Mouse (Mus musculus): Measurements from ENCODE around the gene Ttc28. TPM values are rescaled to one million over a fixed set of nuclear protein-coding genes. Genes with fewer than 3 reads are reported as not detected.
A peak's percentile ranks its signal among the peaks of the same experiment; 100 is the strongest.

Ttc28 gene
- total and polyA plus RNA-seq, 3 experiments = 1.1 to 1.8 TPM; not detected in 1

- no peak for DNase-seq (ENCODE audit: low read depth, low spot score)
- TF ChIP-seq POLR2AphosphoS5 (IDR thresholded peaks at IDR 0.05; ENCODE audit: borderline replicate concordance, low read depth, low read length) (peak; percentile 88; the same call in 1 of the 2 replicates), MYC (IDR thresholded peaks at IDR 0.05; ENCODE audit: low read depth, low read length) (no peak), CHD1 (IDR thresholded peaks at IDR 0.05; ENCODE audit: low read depth, low read length) (no peak), ZC3H11A (IDR thresholded peaks at IDR 0.05; ENCODE audit: low read depth, low read length) (no peak)
- no peaks in the 10 kb centered on the region for H3K79me2 ChIP-seq (ENCODE audit: control insufficient read depth, insufficient read depth, low read length, poor library complexity)
- peaks cover 0 to 7% of the 10 kb centered on the region in 2 experiments; a peak in 2 of 4 replicates for H3K36me3 ChIP-seq (ENCODE audit: control insufficient read depth in 1 of 2, insufficient read depth in 2 of 2, low read length in 2 of 2)
- no peaks in the 10 kb centered on the region for H3K27me3 ChIP-seq (ENCODE audit: control insufficient read depth in 1 of 2, insufficient read depth in 2 of 2, low read length in 2 of 2)
- no peaks in the 10 kb centered on the region for H3K9me3 ChIP-seq (replicated peaks; ENCODE audit: insufficient read depth, low read length)
- no peak overlapping the region for H3K27ac ChIP-seq (ENCODE audit: control insufficient read depth, low read depth, low read length)
- H3K4me3 ChIP-seq (ENCODE audit: control insufficient read depth in 1 of 2, insufficient read depth in 1 of 2, low read depth in 2 of 2, low read length in 2 of 2) = no peak overlapping the region
- peaks cover 2 to 10% of the 10 kb centered on the region in 2 experiments; a peak in 2 of 4 replicates for H3K4me1 ChIP-seq (ENCODE audit: control insufficient read depth in 1 of 2, insufficient read depth in 2 of 2, low read length in 2 of 2)
- H3K9ac ChIP-seq (ENCODE audit: control insufficient read depth, low read depth, low read length, poor library complexity, severe bottlenecking) = no peak overlapping the region
Measured at GRCm38 (mm10) chr5:110906708-110907107, 27.1 kb downstream of the Ttc28 start.

GRCm38 (mm10) chr5:110908879-110909278 is 29.3 kb downstream of the Ttc28 start:
- H3K36me3 ChIP-seq (ENCODE audit: control insufficient read depth in 1 of 2, insufficient read depth in 2 of 2, low read length in 2 of 2) = peaks cover 0 to 7% of the 10 kb centered on the region in 2 experiments; a peak in 2 of 4 replicates
- no peaks in the 10 kb centered on the region for H3K27me3 ChIP-seq (ENCODE audit: control insufficient read depth in 1 of 2, insufficient read depth in 2 of 2, low read length in 2 of 2)
- peak; percentile 37 for DNase-seq (ENCODE audit: low read depth, low spot score)
- no peak overlapping the region for H3K9ac ChIP-seq (ENCODE audit: control insufficient read depth, low read depth, low read length, poor library complexity, severe bottlenecking)
- no peaks in the 10 kb centered on the region for H3K79me2 ChIP-seq (ENCODE audit: control insufficient read depth, insufficient read depth, low read length, poor library complexity)
- H3K27ac ChIP-seq (ENCODE audit: control insufficient read depth, low read depth, low read length) = no peak overlapping the region
- H3K4me1 ChIP-seq (ENCODE audit: control insufficient read depth in 1 of 2, insufficient read depth in 2 of 2, low read length in 2 of 2) = peaks cover 2 to 10% of the 10 kb centered on the region in 2 experiments; a peak in 2 of 4 replicates
- H3K9me3 ChIP-seq (replicated peaks; ENCODE audit: insufficient read depth, low read length) = no peaks in the 10 kb centered on the region
- H3K4me3 ChIP-seq (ENCODE audit: control insufficient read depth in 1 of 2, insufficient read depth in 1 of 2, low read depth in 2 of 2, low read length in 2 of 2) = no peak overlapping the region
- TF ChIP-seq RAD21 (IDR thresholded peaks at IDR 0.05; ENCODE audit: low read depth, low read length) = peak; percentile 47
- TF ChIP-seq SMC3 (IDR thresholded peaks at IDR 0.05; ENCODE audit: low read depth, low read length) = peak; percentile 54
- peak in 2 of 3 experiments; percentile 4 to 34; a peak in 2 of 6 replicates for TF ChIP-seq CTCF (IDR thresholded peaks at IDR 0.05 in 2 of 3, conservative IDR thresholded peaks at IDR 0.05 in 1 of 3; ENCODE audit: control insufficient read depth in 1 of 3, insufficient read depth in 1 of 3, low read depth in 2 of 3, low read length in 3 of 3, poor library complexity in 1 of 3, severe bottlenecking in 1 of 3)
- TF ChIP-seq E2F4 (IDR thresholded peaks at IDR 0.05; ENCODE audit: borderline replicate concordance, low read depth, low read length) = no peak
- peak; percentile 37; the same call in 1 of the 2 replicates for TF ChIP-seq ZC3H11A (IDR thresholded peaks at IDR 0.05; ENCODE audit: low read depth, low read length)

GRCm38 (mm10) chr5:110909955-110910589 is 30.5 kb downstream of the Ttc28 start:
- no peaks in the 10 kb centered on the region for H3K9me3 ChIP-seq (replicated peaks; ENCODE audit: insufficient read depth, low read length)
- no peak overlapping the region for H3K4me3 ChIP-seq (ENCODE audit: control insufficient read depth in 1 of 2, insufficient read depth in 1 of 2, low read depth in 2 of 2, low read length in 2 of 2)
- TF ChIP-seq ZKSCAN1 (IDR thresholded peaks at IDR 0.05; ENCODE audit: low read depth, low read length) = no peak
- peak; percentile 88 for TF ChIP-seq ZNF384 (IDR thresholded peaks at IDR 0.05; ENCODE audit: low read depth, low read length)
- peak; percentile 60 for TF ChIP-seq USF1 (IDR thresholded peaks at IDR 0.05; ENCODE audit: low read depth, low read length)
- TF ChIP-seq CHD2 (IDR thresholded peaks at IDR 0.05; ENCODE audit: low read length) = no peak
- peaks cover 0 to 7% of the 10 kb centered on the region in 2 experiments; a peak in 2 of 4 replicates for H3K36me3 ChIP-seq (ENCODE audit: control insufficient read depth in 1 of 2, insufficient read depth in 2 of 2, low read length in 2 of 2)
- H3K9ac ChIP-seq (ENCODE audit: control insufficient read depth, low read depth, low read length, poor library complexity, severe bottlenecking) = no peak overlapping the region
- no peaks in the 10 kb centered on the region for H3K27me3 ChIP-seq (ENCODE audit: control insufficient read depth in 1 of 2, insufficient read depth in 2 of 2, low read length in 2 of 2)
- no peak overlapping the region for H3K27ac ChIP-seq (ENCODE audit: control insufficient read depth, low read depth, low read length)
- no peaks in the 10 kb centered on the region for H3K79me2 ChIP-seq (ENCODE audit: control insufficient read depth, insufficient read depth, low read length, poor library complexity)
- H3K4me1 ChIP-seq (ENCODE audit: control insufficient read depth in 1 of 2, insufficient read depth in 2 of 2, low read length in 2 of 2) = peaks cover 2 to 10% of the 10 kb centered on the region in 2 experiments; a peak in 2 of 4 replicates
- peak; percentile 47 for DNase-seq (ENCODE audit: low read depth, low spot score)

All from MEL (cell line).